Mouse (Mus musculus) cerebellum, adult 2 months (tissue): ENCODE measurements at regions not wholly inside any gene's neighbourhood (a gene's known extent, or its start where the extent isn't known, plus 50 kb on each side); places are given as distances from the start of the nearest gene placed in this dataset.

Source experiments
- CTCF ChIP-seq: fragments of 200-500 bp; IDR thresholded peaks from 2 replicates; pipeline ENCODE4 v1.5.1; 2011; ENCODE audit warnings: low read depth, mild to moderate bottlenecking, control low read depth, low read length, moderate library complexity, borderline replicate concordance; ENCODE audit not compliant: insufficient read depth
- POLR2A ChIP-seq: fragments of 200-500 bp; IDR thresholded peaks from 2 replicates; pipeline ENCODE4 v1.6.1; 2011; ENCODE audit warnings: low read length, control low read depth, borderline replicate concordance; ENCODE audit not compliant: insufficient read depth

DNA sequence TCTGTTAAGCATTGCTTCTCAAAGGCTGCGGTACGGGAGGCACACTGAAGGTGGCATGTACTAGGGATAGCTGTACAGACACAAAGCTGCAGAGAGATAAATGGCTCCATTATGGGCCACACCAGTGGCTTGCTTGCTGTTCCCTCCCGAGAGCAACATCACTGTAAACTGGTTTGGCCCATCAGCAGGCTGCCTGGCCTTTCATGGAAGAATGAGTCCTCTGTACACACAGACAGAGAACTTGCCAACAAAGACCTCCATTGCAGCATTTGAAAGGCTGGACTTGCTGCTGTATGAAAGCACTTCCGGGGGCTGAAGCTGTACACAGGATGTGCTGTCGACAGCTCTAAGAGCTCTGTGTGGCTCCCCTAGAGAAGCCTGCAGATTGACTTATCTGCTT lies 364.1 kb upstream of the Gm26657 start:
- TF ChIP-seq CTCF (no peak), POLR2A (no peak)
